Mouse (Mus musculus): ENCODE measurements around the gene Rbfox3. TPM values are rescaled to one million over a fixed set of nuclear protein-coding genes. Genes with fewer than 3 reads are reported as not detected.

The Rbfox3 gene
- total and polyA plus RNA-seq, 3 experiments = not detected

GRCm38 (mm10) chr11:118955016-118955415 lies 43.6 kb upstream of the Rbfox3 start:
- DNase-seq (ENCODE audit: extremely low read depth) = no peak
- Histone ChIP-seq H3K9ac (ENCODE audit: insufficient read depth, low read depth) (no peak overlapping the region), H3K9me3 (replicated peaks; ENCODE audit: low read length) (no peaks in the 10 kb centered on the region), H3K79me2 (replicated peaks; ENCODE audit: control insufficient read depth, extremely low read depth, insufficient read depth, poor library complexity, severe bottlenecking) (no peaks in the 10 kb centered on the region), H3K27me3 (replicated peaks) (peaks cover 97% of the 10 kb centered on the region), H3K4me1 (ENCODE audit: control insufficient read depth in 1 of 2, insufficient read depth in 2 of 2) (0 out of 4 replicates have a peak, but pooled peaks cover 0 to 3% of the 10 kb centered on the region in 2 experiments), H3K4me3 (replicated peaks in 1 of 3; ENCODE audit: low read depth in 2 of 3, low read length in 2 of 3, poor library complexity in 1 of 3) (no peak overlapping the region), H3K4me2 (ENCODE audit: insufficient read depth, low read depth, poor library complexity, severe bottlenecking) (no peak overlapping the region), H3K36me3 (replicated peaks in 1 of 2; ENCODE audit: control insufficient read depth in 1 of 2, insufficient read depth in 1 of 2, low read length in 1 of 2) (no peaks in the 10 kb centered on the region), H3K27ac (ENCODE audit: insufficient read depth, low read depth) (no peak overlapping the region)
- no peak for TF ChIP-seq ZNF384 (IDR thresholded peaks at IDR 0.05; ENCODE audit: low read depth, low read length)
- TF ChIP-seq USF2 (conservative IDR thresholded peaks at IDR 0.05; ENCODE audit: low read depth, low read length) = no peak
- no peak for TF ChIP-seq SMC3 (IDR thresholded peaks at IDR 0.05; ENCODE audit: low read depth, low read length)
- no peak for TF ChIP-seq BHLHE40 (IDR thresholded peaks at IDR 0.05; ENCODE audit: low read depth, low read length)
- TF ChIP-seq TBP (conservative IDR thresholded peaks at IDR 0.05; ENCODE audit: low read depth, low read length) = no peak
- TF ChIP-seq CHD1 (IDR thresholded peaks at IDR 0.05; ENCODE audit: low read depth, low read length) = no peak
- no peak for TF ChIP-seq MAZ (IDR thresholded peaks at IDR 0.05; ENCODE audit: low read depth, low read length)
- TF ChIP-seq MEF2A (IDR thresholded peaks at IDR 0.05; ENCODE audit: borderline replicate concordance, low read depth, low read length) = no peak
- TF ChIP-seq MAFK (IDR thresholded peaks at IDR 0.05; ENCODE audit: insufficient replicate concordance, low read length) = no peak
- TF ChIP-seq TCF12 (IDR thresholded peaks at IDR 0.05; ENCODE audit: low read depth, low read length) = no peak
- TF ChIP-seq E2F4 (IDR thresholded peaks at IDR 0.05; ENCODE audit: insufficient replicate concordance, low read depth, low read length) = no peak
- no peak for TF ChIP-seq POLR2AphosphoS2 (IDR thresholded peaks at IDR 0.05; ENCODE audit: low read depth, low read length)
- TF ChIP-seq SIN3A (IDR thresholded peaks at IDR 0.05; ENCODE audit: low read length) = no peak
- no peak for TF ChIP-seq JUN (IDR thresholded peaks at IDR 0.05; ENCODE audit: insufficient read depth, low read depth, low read length)
- TF ChIP-seq RCOR1 (conservative IDR thresholded peaks at IDR 0.05; ENCODE audit: low read depth, low read length) = no peak
- no peak for TF ChIP-seq MYC (IDR thresholded peaks at IDR 0.05; ENCODE audit: low read depth, low read length)
- TF ChIP-seq PAX5 (IDR thresholded peaks at IDR 0.05; ENCODE audit: low read length) = no peak
- TF ChIP-seq EP300 (IDR thresholded peaks at IDR 0.05; ENCODE audit: low read length) = no peak
- in situ Hi-C loops (cut with MboI; ENCODE audit: low pct_ligation_motif_present, low pct_unique_long_range_greater_than_20kb, low sequenced_read_pairs) (no loop called here), dilution Hi-C loops (cut with MboI; ENCODE audit: extremely low pct_ligation_motif_present, extremely low pct_unique_long_range_greater_than_20kb, low sequenced_read_pairs) (no loop called here)

- no peaks in the 10 kb centered on the region for H3K4me1 ChIP-seq (ENCODE audit: control insufficient read depth in 1 of 2, insufficient read depth in 2 of 2)
- H3K9me3 ChIP-seq (replicated peaks; ENCODE audit: low read length) = no peaks in the 10 kb centered on the region
- TF ChIP-seq MEF2A (IDR thresholded peaks at IDR 0.05; ENCODE audit: borderline replicate concordance, low read depth, low read length) = no peak
- no peak for TF ChIP-seq MAZ (IDR thresholded peaks at IDR 0.05; ENCODE audit: low read depth, low read length)
- no peak for TF ChIP-seq ZKSCAN1 (IDR thresholded peaks at IDR 0.05; ENCODE audit: borderline replicate concordance, low read depth, low read length)
- TF ChIP-seq TBP (conservative IDR thresholded peaks at IDR 0.05; ENCODE audit: low read depth, low read length) = no peak
- no peak for TF ChIP-seq MXI1 (IDR thresholded peaks at IDR 0.05; ENCODE audit: low read depth, low read length)
- no peak for TF ChIP-seq ETS1 (conservative IDR thresholded peaks at IDR 0.05; ENCODE audit: low read depth, low read length)
- no peak for TF ChIP-seq CHD1 (IDR thresholded peaks at IDR 0.05; ENCODE audit: low read depth, low read length)
- TF ChIP-seq MAX (IDR thresholded peaks at IDR 0.05; ENCODE audit: low read length) = no peak
- no peak for TF ChIP-seq NRF1 (IDR thresholded peaks at IDR 0.05; ENCODE audit: low read depth, low read length)
- no peak for TF ChIP-seq ZNF384 (IDR thresholded peaks at IDR 0.05; ENCODE audit: low read depth, low read length)
- TF ChIP-seq CTCF (conservative IDR thresholded peaks at IDR 0.05 in 1 of 2, IDR thresholded peaks at IDR 0.05 in 1 of 2; ENCODE audit: low read depth in 2 of 2, low read length in 2 of 2) = no peak
- no peak for TF ChIP-seq JUND (conservative IDR thresholded peaks at IDR 0.05; ENCODE audit: low read depth, low read length)
- TF ChIP-seq MYC (IDR thresholded peaks at IDR 0.05; ENCODE audit: low read depth, low read length) = no peak
- no peak for TF ChIP-seq KAT2A (IDR thresholded peaks at IDR 0.05; ENCODE audit: insufficient replicate concordance, low read length)
- TF ChIP-seq MAFK (IDR thresholded peaks at IDR 0.05; ENCODE audit: insufficient replicate concordance, low read length) = no peak
- TF ChIP-seq SMC3 (IDR thresholded peaks at IDR 0.05; ENCODE audit: low read depth, low read length) = no peak
- TF ChIP-seq POLR2AphosphoS2 (IDR thresholded peaks at IDR 0.05; ENCODE audit: low read depth, low read length) = no peak
- TF ChIP-seq HCFC1 (IDR thresholded peaks at IDR 0.05; ENCODE audit: low read depth, low read length) = no peak
- no peaks in the 10 kb centered on the region for H3K36me3 ChIP-seq (replicated peaks in 1 of 2; ENCODE audit: control insufficient read depth in 1 of 2, insufficient read depth in 1 of 2, low read length in 1 of 2)
- in situ Hi-C loops (cut with MboI; ENCODE audit: low pct_ligation_motif_present, low pct_unique_long_range_greater_than_20kb, low sequenced_read_pairs) (no loop called here), dilution Hi-C loops (cut with MboI; ENCODE audit: extremely low pct_ligation_motif_present, extremely low pct_unique_long_range_greater_than_20kb, low sequenced_read_pairs) (no loop called here)
- DNase-seq (ENCODE audit: extremely low read depth) = no peak
- H3K9ac ChIP-seq (ENCODE audit: insufficient read depth, low read depth) = no peak overlapping the region
- H3K27ac ChIP-seq (ENCODE audit: insufficient read depth, low read depth) = no peak overlapping the region
- no peak overlapping the region for H3K4me3 ChIP-seq (replicated peaks in 1 of 3; ENCODE audit: low read depth in 2 of 3, low read length in 2 of 3, poor library complexity in 1 of 3)
- H3K79me2 ChIP-seq (replicated peaks; ENCODE audit: control insufficient read depth, extremely low read depth, insufficient read depth, poor library complexity, severe bottlenecking) = no peaks in the 10 kb centered on the region
- peaks cover 96% of the 10 kb centered on the region for H3K27me3 ChIP-seq (replicated peaks)
- H3K4me2 ChIP-seq (ENCODE audit: insufficient read depth, low read depth, poor library complexity, severe bottlenecking) = no peak overlapping the region
Measured at GRCm38 (mm10) chr11:118945868-118946267, 34.5 kb upstream of the Rbfox3 start.

Measured in CH12.LX (cell line).